17 mouse cellular contexts compared by ENCODE assay signal in genomic region chr10:79860079-79860911, GRCm38 (mm10). TPM values are rescaled to one million over a fixed set of nuclear protein-coding genes. Genes with fewer than 3 reads are reported as not detected.
DNase-seq lines count a peak whose midpoint lies in the region; ATAC-seq lines count a peak whose summit lies in the region.
"Had no signal": no experiment of that assay in that cellular context is flagged by ENCODE, and none has a peak within 500 bp of the region (broad histone marks: within the 10 kb centered on the region; RNA-seq: fewer than 3 reads in every experiment).

No protein-coding gene starts in this region.

- peak overlapping the region; percentile 6; the same call in 1 of the 2 replicates for H3K9ac ChIP-seq in forebrain, embryonic 13.5 days
- H3K9ac ChIP-seq in forebrain, embryonic 16.5 days (replicated peaks; ENCODE audit: low read depth, low read length), result no peak overlapping the region
- no peak overlapping the region for H3K9ac ChIP-seq in embryonic facial prominence, embryonic 13.5 days
- 0 out of 2 replicates have a peak overlapping the region, but pooled peaks have one; percentile 11 for H3K9ac ChIP-seq in neural tube, embryonic 14.5 days (replicated peaks; ENCODE audit: low read depth, low read length)
- H3K9ac ChIP-seq: liver, embryonic 13.5 days; stomach, embryonic 15.5 days had no signal

- H3K4me1 ChIP-seq in forebrain, embryonic 13.5 days, result peaks cover 51% of the 10 kb centered on the region
- peaks cover 38% of the 10 kb centered on the region for H3K4me1 ChIP-seq in forebrain, embryonic 16.5 days (replicated peaks; ENCODE audit: control insufficient read depth, insufficient read depth, low read length)
- H3K4me1 ChIP-seq in embryonic facial prominence, embryonic 13.5 days, result peaks cover 52% of the 10 kb centered on the region
- H3K4me1 ChIP-seq in neural tube, embryonic 14.5 days (ENCODE audit: control insufficient read depth, insufficient read depth, low read length), result peaks cover 41% of the 10 kb centered on the region

- peak; percentile 25 for DNase-seq in kidney, adult 9 months
- DNase-seq in kidney, postnatal 14 days, result no peak
- DNase-seq in gastrocnemius, adult 18-20 months (ENCODE audit: low spot score), result no peak
- no peak for DNase-seq in testis, postnatal 14 days (ENCODE audit: low spot score)
- DNase-seq: adrenal gland, postnatal 14 days; liver, embryonic 13.5 days; lung, postnatal 14 days; thymus, postnatal 4 days had no signal

- H3K9me3 ChIP-seq in forebrain, embryonic 13.5 days (replicated peaks), result no peaks in the 10 kb centered on the region
- H3K9me3 ChIP-seq in forebrain, embryonic 16.5 days (ENCODE audit: control insufficient read depth, low read length), result no peaks in the 10 kb centered on the region
- H3K9me3 ChIP-seq in embryonic facial prominence, embryonic 13.5 days, result no peaks in the 10 kb centered on the region
- no peaks in the 10 kb centered on the region for H3K9me3 ChIP-seq in neural tube, embryonic 14.5 days (ENCODE audit: control insufficient read depth, low read length)
- H3K9me3 ChIP-seq: liver, embryonic 13.5 days; stomach, embryonic 15.5 days had no signal

- H3K36me3 ChIP-seq in forebrain, embryonic 13.5 days (ENCODE audit: poor library complexity, severe bottlenecking), result peaks cover 91% of the 10 kb centered on the region
- H3K36me3 ChIP-seq in forebrain, embryonic 16.5 days (ENCODE audit: control insufficient read depth, insufficient read depth), result peaks cover 38% of the 10 kb centered on the region
- H3K36me3 ChIP-seq in embryonic facial prominence, embryonic 13.5 days, result peaks cover 87% of the 10 kb centered on the region
- peaks cover 67% of the 10 kb centered on the region for H3K36me3 ChIP-seq in neural tube, embryonic 14.5 days (ENCODE audit: control insufficient read depth, insufficient read depth, low read length)

- no peaks in the 10 kb centered on the region for H3K27me3 ChIP-seq in forebrain, embryonic 13.5 days
- H3K27me3 ChIP-seq in forebrain, embryonic 16.5 days (replicated peaks; ENCODE audit: control insufficient read depth, insufficient read depth, low read length), result no peaks in the 10 kb centered on the region
- no peaks in the 10 kb centered on the region for H3K27me3 ChIP-seq in embryonic facial prominence, embryonic 13.5 days
- H3K27me3 ChIP-seq in neural tube, embryonic 14.5 days (ENCODE audit: control insufficient read depth, insufficient read depth, low read length), result no peaks in the 10 kb centered on the region; the same call in 1 of the 2 replicates
- H3K27me3 ChIP-seq: liver, embryonic 13.5 days; stomach, embryonic 15.5 days had no signal

- ATAC-seq in forebrain, embryonic 13.5 days, result no peak
- ATAC-seq in forebrain, embryonic 16.5 days, result no peak
- ATAC-seq in embryonic facial prominence, embryonic 13.5 days (ENCODE audit: insufficient number of reproducible peaks, insufficient read depth, low FRiP score, low TSS enrichment, low read depth), result no peak
- no peak for ATAC-seq in neural tube, embryonic 14.5 days (ENCODE audit: low read depth)

- H3K4me2 ChIP-seq in forebrain, embryonic 13.5 days, result no peak overlapping the region
- H3K4me2 ChIP-seq in forebrain, embryonic 16.5 days (ENCODE audit: low read length), result no peak overlapping the region
- 0 out of 2 replicates have a peak overlapping the region, but pooled peaks have one; percentile 5 for H3K4me2 ChIP-seq in embryonic facial prominence, embryonic 13.5 days
- H3K4me2 ChIP-seq in neural tube, embryonic 14.5 days (ENCODE audit: low read depth, low read length), result no peak overlapping the region
- H3K4me2 ChIP-seq: liver, embryonic 13.5 days; stomach, embryonic 15.5 days had no signal

- no peak overlapping the region for H3K27ac ChIP-seq in forebrain, embryonic 13.5 days
- no peak overlapping the region for H3K27ac ChIP-seq in forebrain, embryonic 16.5 days (ENCODE audit: low read length)
- H3K27ac ChIP-seq in embryonic facial prominence, embryonic 13.5 days, result 0 out of 2 replicates have a peak overlapping the region, but pooled peaks have one; percentile 23
- H3K27ac ChIP-seq in neural tube, embryonic 14.5 days (ENCODE audit: low read depth, low read length), result no peak overlapping the region
- H3K27ac ChIP-seq: left cerebral cortex, adult 2 months; liver, embryonic 13.5 days; stomach, embryonic 15.5 days had no signal

- H3K4me3 ChIP-seq in forebrain, embryonic 13.5 days, result no peak overlapping the region
- no peak overlapping the region for H3K4me3 ChIP-seq in forebrain, embryonic 16.5 days (replicated peaks; ENCODE audit: low read length)
- no peak overlapping the region for H3K4me3 ChIP-seq in embryonic facial prominence, embryonic 13.5 days
- no peak overlapping the region for H3K4me3 ChIP-seq in neural tube, embryonic 14.5 days (ENCODE audit: low read depth, low read length)
- H3K4me3 ChIP-seq: left cerebral cortex, adult 2 months; liver, embryonic 13.5 days; stomach, embryonic 15.5 days had no signal

- 93% methylated on average over 26 of the region's 26 CpGs for WGBS in forebrain, embryonic 13.5 days
- 90% methylated on average over 26 of the region's 26 CpGs for WGBS in forebrain, embryonic 16.5 days
- 88% methylated on average over 26 of the region's 26 CpGs for WGBS in embryonic facial prominence, embryonic 13.5 days
- WGBS in neural tube, embryonic 14.5 days, result 92% methylated on average over 26 of the region's 26 CpGs

RNA-seq across cellular contexts. Expression of gene Ptbp1, which starts 6.1 kb away (rescaled TPM):
- 148 and 171 TPM in 2 replicates for polyA plus RNA-seq in forebrain, embryonic 13.5 days (2015; fragmentation: Nextera tagmentation; extraction: Ambion mirVana)
- polyA plus RNA-seq in forebrain, embryonic 16.5 days (2015; fragmentation: Nextera tagmentation; extraction: Ambion mirVana), result 98.3 and 107 TPM in 2 replicates
- polyA plus RNA-seq in embryonic facial prominence, embryonic 13.5 days (2015; fragmentation: Nextera tagmentation; extraction: Ambion mirVana), result 386 and 390 TPM in 2 replicates
- polyA plus RNA-seq in neural tube, embryonic 14.5 days (2014; fragmentation: Nextera tagmentation; extraction: Ambion mirVana), result 36.9 and 53.5 TPM in 2 replicates
- total RNA-seq in gastrocnemius, adult 18-20 months (2021), result 10 to 100 TPM; 12.7 to 22.7 TPM

RNA-seq across cellular contexts. Expression of gene Prtn3, which starts 14.0 kb away (rescaled TPM):
- 12.8 and 15.9 TPM in 2 replicates for polyA plus RNA-seq in forebrain, embryonic 13.5 days (2015; fragmentation: Nextera tagmentation; extraction: Ambion mirVana)
- polyA plus RNA-seq in forebrain, embryonic 16.5 days (2015; fragmentation: Nextera tagmentation; extraction: Ambion mirVana), result 12.4 and 15.3 TPM in 2 replicates
- polyA plus RNA-seq in embryonic facial prominence, embryonic 13.5 days (2015; fragmentation: Nextera tagmentation; extraction: Ambion mirVana), result 7.3 and 8.5 TPM in 2 replicates
- polyA plus RNA-seq in neural tube, embryonic 14.5 days (2014; fragmentation: Nextera tagmentation; extraction: Ambion mirVana), result 11.1 and 12.4 TPM in 2 replicates
- total RNA-seq in gastrocnemius, adult 18-20 months (2021), result not detected

RNA-seq across cellular contexts. Expression of gene Plppr3, which starts 14.1 kb away (rescaled TPM):
- 290 and 308 TPM in 2 replicates for polyA plus RNA-seq in forebrain, embryonic 13.5 days (2015; fragmentation: Nextera tagmentation; extraction: Ambion mirVana)
- polyA plus RNA-seq in forebrain, embryonic 16.5 days (2015; fragmentation: Nextera tagmentation; extraction: Ambion mirVana), result 415 and 495 TPM in 2 replicates
- 126 and 138 TPM in 2 replicates for polyA plus RNA-seq in embryonic facial prominence, embryonic 13.5 days (2015; fragmentation: Nextera tagmentation; extraction: Ambion mirVana)
- polyA plus RNA-seq in neural tube, embryonic 14.5 days (2014; fragmentation: Nextera tagmentation; extraction: Ambion mirVana), result 299 and 327 TPM in 2 replicates
- total RNA-seq in gastrocnemius, adult 18-20 months (2021), result under 1 TPM; 0.11 to 0.17 TPM

RNA-seq across cellular contexts. Expression of gene Elane, which starts 25.8 kb away (rescaled TPM):
- polyA plus RNA-seq in forebrain, embryonic 13.5 days (2015; fragmentation: Nextera tagmentation; extraction: Ambion mirVana), result 0.24 TPM in 1 of 2 replicates, not detected in the other
- not detected in 2 replicates for polyA plus RNA-seq in forebrain, embryonic 16.5 days (2015; fragmentation: Nextera tagmentation; extraction: Ambion mirVana)
- 1.9 TPM in 1 of 2 replicates, not detected in the other for polyA plus RNA-seq in embryonic facial prominence, embryonic 13.5 days (2015; fragmentation: Nextera tagmentation; extraction: Ambion mirVana)
- 0.55 TPM in 1 of 2 replicates, not detected in the other for polyA plus RNA-seq in neural tube, embryonic 14.5 days (2014; fragmentation: Nextera tagmentation; extraction: Ambion mirVana)
- not detected for total RNA-seq in gastrocnemius, adult 18-20 months (2021)
- total RNA-seq: left cerebral cortex, adult 2 months; midbrain, postnatal 0 days had no signal
- polyA plus RNA-seq: frontal cortex, adult 2 months; midbrain, postnatal 0 days had no signal

RNA-seq across cellular contexts. Expression of gene Cfd, which starts 30.4 kb away (rescaled TPM):
- not detected in 2 replicates for polyA plus RNA-seq in forebrain, embryonic 13.5 days (2015; fragmentation: Nextera tagmentation; extraction: Ambion mirVana)
- polyA plus RNA-seq in forebrain, embryonic 16.5 days (2015; fragmentation: Nextera tagmentation; extraction: Ambion mirVana), result not detected in 2 replicates
- polyA plus RNA-seq in embryonic facial prominence, embryonic 13.5 days (2015; fragmentation: Nextera tagmentation; extraction: Ambion mirVana), result not detected in 2 replicates
- not detected in 2 replicates for polyA plus RNA-seq in neural tube, embryonic 14.5 days (2014; fragmentation: Nextera tagmentation; extraction: Ambion mirVana)
- total RNA-seq in gastrocnemius, adult 18-20 months (2021), result 100 to 1,000 TPM in 1 of 2 experiments, 10 to 100 TPM in 1; 46.0 to 111 TPM
- total RNA-seq: hematopoietic stem cell, adult 5-6 weeks; left cerebral cortex, adult 2 months; midbrain, postnatal 0 days had no signal
- polyA plus RNA-seq: liver, embryonic 13.5 days; midbrain, postnatal 0 days; stomach, embryonic 15.5 days had no signal

Comparison
In these comparisons a context has a peak if more than half of its experiments do, and no peak if none do; other contexts are left out.
1. H3K9ac ChIP-seq: peak in forebrain, embryonic 13.5 days (single experiment) and neural tube, embryonic 14.5 days (single experiment); none in forebrain, embryonic 16.5 days (single experiment) and embryonic facial prominence, embryonic 13.5 days (single experiment).